Mouse (Mus musculus) heart, postnatal 0 days (tissue): Measurements from ENCODE around the gene Ammecr1.

ENCODE experiments used
- CTCF ChIP-seq: IDR thresholded peaks from 2 replicates; pipeline ENCODE4 v1.5.1; 2016; ENCODE audit warnings: antibody characterized with exemption, control low read depth, low read depth
- EP300 ChIP-seq: IDR thresholded peaks from 2 replicates; pipeline ENCODE4 v1.6.1; 2016; ENCODE audit warnings: antibody characterized with exemption, low read depth

DNA sequence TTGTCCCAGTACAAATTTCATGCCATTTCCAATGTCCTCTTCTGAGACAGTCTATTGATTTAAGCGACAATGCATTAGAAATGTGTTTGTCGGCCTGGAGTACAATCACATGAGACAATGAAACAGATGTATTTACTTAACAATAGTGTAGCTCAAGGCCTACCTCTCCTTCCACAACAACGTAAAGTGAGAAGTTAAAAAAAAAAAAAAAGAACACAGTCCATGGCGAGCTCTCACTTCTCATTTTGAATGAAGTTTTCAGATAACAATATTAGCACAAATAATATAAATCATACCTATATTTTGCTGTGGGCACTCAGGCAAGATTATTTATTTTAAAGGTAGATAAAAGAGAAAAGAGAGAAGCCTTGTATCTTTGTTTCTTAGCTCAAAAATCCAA, 49.8 kb downstream of the Ammecr1 start:
- no peak for TF ChIP-seq CTCF
- TF ChIP-seq EP300: no peak
